Mouse (Mus musculus): ENCODE measurements around the gene Gm10073. TPM values are rescaled to one million over a fixed set of nuclear protein-coding genes. Genes with fewer than 3 reads are reported as not detected.
"Not testable (repeated sequence)": the region's sequence is repeated elsewhere in the genome, so short reads cannot be mapped to it uniquely, and the experiment has no call there.

Gene Gm10073
- total RNA-seq, 2 experiments from 2014 or later, result 86.5 to 89.9 TPM

GRCm38 (mm10) chr8:106599265-106599979 lies 26.2 kb upstream of the Gm10073 start:
- DNase-seq (ENCODE audit: low spot score in 2 of 2), result no peak

- DNase-seq (ENCODE audit: low spot score in 2 of 2), result no peak
Measured at GRCm38 (mm10) chr8:106597067-106597466, 23.8 kb upstream of the Gm10073 start.

GRCm38 (mm10) chr8:106595623-106596022 lies 22.4 kb upstream of the Gm10073 start:
- not testable (repeated sequence) for DNase-seq (ENCODE audit: low spot score in 2 of 2)

GRCm38 (mm10) chr8:106592458-106592857 lies 19.2 kb upstream of the Gm10073 start:
- DNase-seq (ENCODE audit: low spot score in 2 of 2), result no peak

- no peak for DNase-seq (ENCODE audit: low spot score in 2 of 2)
Measured at GRCm38 (mm10) chr8:106588443-106589431, 15.5 kb upstream of the Gm10073 start.

GRCm38 (mm10) chr8:106586896-106587295 lies 13.6 kb upstream of the Gm10073 start:
- no peak for DNase-seq (ENCODE audit: low spot score in 2 of 2)

- no peak for DNase-seq (ENCODE audit: low spot score in 2 of 2)
Measured at GRCm38 (mm10) chr8:106585671-106586037, 12.4 kb upstream of the Gm10073 start.

GRCm38 (mm10) chr8:106584942-106585670 lies 11.8 kb upstream of the Gm10073 start:
- no peak for DNase-seq (ENCODE audit: low spot score in 2 of 2)

GRCm38 (mm10) chr8:106581344-106582088 lies 8.3 kb upstream of the Gm10073 start:
- no peak for DNase-seq (ENCODE audit: low spot score in 2 of 2)

GRCm38 (mm10) chr8:106579510-106579909 lies 6.2 kb upstream of the Gm10073 start:
- DNase-seq (ENCODE audit: low spot score in 2 of 2), result no peak

- DNase-seq (ENCODE audit: low spot score in 2 of 2), result no peak
Measured at GRCm38 (mm10) chr8:106576849-106577555, 3.7 kb upstream of the Gm10073 start.

GRCm38 (mm10) chr8:106574283-106574682 lies 1.0 kb upstream of the Gm10073 start:
- DNase-seq (ENCODE audit: low spot score in 2 of 2), result no peak

- not testable (repeated sequence) for DNase-seq (ENCODE audit: low spot score in 2 of 2)
Measured at GRCm38 (mm10) chr8:106572175-106572574, 1.1 kb downstream of the Gm10073 start.

GRCm38 (mm10) chr8:106571551-106572172 lies 1.6 kb downstream of the Gm10073 start:
- DNase-seq (ENCODE audit: low spot score in 2 of 2), result no peak

- DNase-seq (ENCODE audit: low spot score in 2 of 2), result no peak
Measured at GRCm38 (mm10) chr8:106570386-106570785, 2.9 kb downstream of the Gm10073 start.

GRCm38 (mm10) chr8:106569006-106569405 lies 4.3 kb downstream of the Gm10073 start:
- no peak for DNase-seq (ENCODE audit: low spot score in 2 of 2)

GRCm38 (mm10) chr8:106563691-106564182 lies 9.5 kb downstream of the Gm10073 start:
- DNase-seq (ENCODE audit: low spot score in 2 of 2), result no peak

GRCm38 (mm10) chr8:106561097-106561865 lies 12.0 kb downstream of the Gm10073 start:
- peak; percentile 2 to 20 for DNase-seq (ENCODE audit: low spot score in 2 of 2)

- DNase-seq (ENCODE audit: low spot score in 2 of 2), result no peak
Measured at GRCm38 (mm10) chr8:106559844-106560243, 13.4 kb downstream of the Gm10073 start.
